Mouse (Mus musculus): Measurements from ENCODE around the gene Acsl4. TPM values are rescaled to one million over a fixed set of nuclear protein-coding genes. Genes with fewer than 3 reads are reported as not detected.

Acsl4 gene
- 10 to 100 TPM; 60.3 to 72.2 TPM for total RNA-seq (2021)
- long read RNA-seq, experiment 1, full-length matches to known transcripts, result 25 of 39 reads
- long read RNA-seq, experiment 1, partial matches to known transcripts, result 9 of 39 reads
- long read RNA-seq, experiment 1, other reads (novel, unspliced or antisense), result 5 of 39 reads
- long read RNA-seq, experiment 2, full-length matches to known transcripts, result 36 of 51 reads
- long read RNA-seq, experiment 2, partial matches to known transcripts, result 10 of 51 reads
- long read RNA-seq, experiment 2, other reads (novel, unspliced or antisense), result 5 of 51 reads

GRCm38 (mm10) chrX:142390247-142390908 lies at the start of gene Acsl4:
TSS of gene Acsl4 (minus strand) at chrX:142390535.
- DNase-seq (ENCODE audit: low spot score in 2 of 2), result peak; percentile 83 to 85
- H3K4me3 ChIP-seq, result peak within 1 kb of the TSS; percentile 72
- H3K27ac ChIP-seq, result peak within 1 kb of the TSS; percentile 95
- peak; percentile 30 for TF ChIP-seq CTCF (conservative IDR thresholded peaks at IDR 0.05)

DNA sequence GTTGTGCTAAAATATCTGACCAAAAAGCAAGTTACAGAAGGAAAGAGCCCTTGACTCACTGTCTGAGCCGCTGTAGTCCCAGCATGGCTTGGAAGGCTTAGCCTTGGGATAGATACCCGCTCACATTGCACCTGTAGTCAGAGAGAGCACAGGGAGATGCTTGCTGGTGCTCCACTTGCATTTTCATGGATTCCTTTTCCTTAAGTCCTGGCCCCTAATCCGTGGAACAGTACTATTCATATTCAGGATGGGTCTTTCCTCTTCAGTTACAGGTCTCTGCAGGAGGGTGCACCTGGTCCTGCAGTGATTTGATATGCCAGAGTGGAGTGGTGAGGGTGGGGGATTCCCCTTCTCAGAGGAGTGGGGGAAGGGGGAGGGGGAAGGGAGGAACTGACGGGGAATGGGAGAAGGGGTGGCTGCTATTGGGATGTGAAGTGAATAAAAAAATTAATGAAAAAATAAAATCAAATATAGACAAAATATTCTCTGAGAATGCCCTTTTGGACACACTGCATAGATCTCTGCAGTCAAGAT lies 47.7 kb upstream of the Acsl4 start:
- Histone ChIP-seq H3K4me3 (no peak overlapping the region), H3K27ac (no peak overlapping the region)
- DNase-seq (ENCODE audit: low spot score in 2 of 2), result no peak
- TF ChIP-seq CTCF (conservative IDR thresholded peaks at IDR 0.05), result no peak

DNA sequence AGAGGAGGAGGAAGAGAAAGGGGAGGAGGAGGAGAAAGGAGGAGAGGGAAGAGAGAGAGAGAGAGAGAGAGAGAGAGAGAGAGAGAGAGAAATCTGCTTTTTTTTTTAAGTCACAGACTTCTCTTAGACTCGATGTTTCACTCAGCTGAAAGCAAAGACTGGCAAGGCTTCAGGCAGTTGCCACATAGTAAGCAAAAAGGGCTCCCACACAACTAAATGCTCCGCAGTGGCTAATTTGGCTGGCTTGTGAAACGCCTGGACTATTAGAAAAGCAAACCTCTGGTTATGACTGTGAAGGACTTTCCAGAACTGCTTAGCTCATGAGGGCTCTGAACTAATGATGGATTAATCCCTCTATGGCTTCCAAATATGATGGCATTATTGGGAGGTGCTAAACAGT lies 42.5 kb upstream of the Acsl4 start:
- no peak for DNase-seq (ENCODE audit: low spot score in 2 of 2)
- Histone ChIP-seq H3K4me3 (no peak overlapping the region), H3K27ac (no peak overlapping the region)
- no peak for TF ChIP-seq CTCF (conservative IDR thresholded peaks at IDR 0.05)

DNA sequence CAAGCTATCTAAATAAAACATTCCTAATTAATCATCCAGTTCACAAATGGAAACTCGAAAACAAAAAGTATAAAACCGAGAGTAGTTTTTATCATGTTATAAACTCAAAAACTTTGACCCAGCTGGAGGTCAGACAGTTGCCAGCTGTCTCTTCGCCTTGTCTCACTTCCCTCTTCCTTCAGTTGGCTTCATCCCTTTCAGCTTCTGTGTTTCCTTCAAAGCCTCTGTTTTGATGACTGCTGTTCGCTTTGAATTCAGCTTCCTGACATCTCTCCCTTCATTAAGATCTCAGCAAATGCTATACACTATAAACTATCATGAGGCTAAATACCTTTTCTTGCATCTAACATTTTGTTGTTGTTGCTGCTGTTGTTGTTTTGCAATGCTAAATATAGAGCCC lies 36.8 kb upstream of the Acsl4 start:
- no peak overlapping the region for H3K4me3 ChIP-seq
- DNase-seq (ENCODE audit: low spot score in 2 of 2), result no peak
- no peak for TF ChIP-seq CTCF (conservative IDR thresholded peaks at IDR 0.05)
- no peak overlapping the region for H3K27ac ChIP-seq

- DNase-seq (ENCODE audit: low spot score in 2 of 2), result no peak
- H3K4me3 ChIP-seq, result no peak overlapping the region
- no peak overlapping the region for H3K27ac ChIP-seq
- no peak for TF ChIP-seq CTCF (conservative IDR thresholded peaks at IDR 0.05)
These were observed 36.3 kb upstream of the Acsl4 start for GRCm38 (mm10) chrX:142426628-142427027.

- DNase-seq (ENCODE audit: low spot score in 2 of 2), result no peak
- H3K27ac ChIP-seq, result no peak overlapping the region
- TF ChIP-seq CTCF (conservative IDR thresholded peaks at IDR 0.05), result no peak
- no peak overlapping the region for H3K4me3 ChIP-seq
These were observed 23.5 kb upstream of the Acsl4 start for GRCm38 (mm10) chrX:142413884-142414283.

DNA sequence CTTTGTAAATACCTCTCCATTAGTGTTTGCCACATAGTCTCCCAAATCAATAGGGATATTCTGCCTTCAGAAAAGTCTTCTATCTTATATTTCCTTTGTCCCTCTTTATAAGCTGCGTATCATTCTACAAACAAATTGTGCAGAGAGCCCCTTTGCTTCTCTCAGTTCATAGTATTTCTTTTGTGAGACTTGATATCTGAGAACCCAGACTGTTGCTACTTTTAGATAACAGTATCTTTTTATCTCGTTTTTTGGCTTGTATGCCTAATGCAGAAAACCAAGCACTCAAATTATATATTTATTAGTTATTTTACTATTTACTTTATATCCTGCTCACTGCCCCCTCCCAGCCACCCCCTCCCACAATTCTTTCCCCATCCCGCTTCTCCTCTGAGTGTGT lies 19.7 kb upstream of the Acsl4 start:
- DNase-seq (ENCODE audit: low spot score in 2 of 2), result no peak
- no peak for TF ChIP-seq CTCF (conservative IDR thresholded peaks at IDR 0.05)

GRCm38 (mm10) chrX:142409338-142409737 lies 19.0 kb upstream of the Acsl4 start:
- no peak for TF ChIP-seq CTCF (conservative IDR thresholded peaks at IDR 0.05)
- DNase-seq (ENCODE audit: low spot score in 2 of 2), result no peak
- Histone ChIP-seq H3K4me3 (no peak overlapping the region), H3K27ac (no peak overlapping the region)

More for the DNA sequence above, 19.7 kb upstream of the Acsl4 start:
- H3K27ac ChIP-seq, result no peak overlapping the region
- no peak overlapping the region for H3K4me3 ChIP-seq

- H3K27ac ChIP-seq, result no peak overlapping the region
- no peak overlapping the region for H3K4me3 ChIP-seq
- no peak for DNase-seq (ENCODE audit: low spot score in 2 of 2)
- no peak for TF ChIP-seq CTCF (conservative IDR thresholded peaks at IDR 0.05)
These were observed 12.8 kb upstream of the Acsl4 start for GRCm38 (mm10) chrX:142403114-142403513.

- TF ChIP-seq CTCF (conservative IDR thresholded peaks at IDR 0.05), result no peak
- H3K4me3 ChIP-seq, result no peak overlapping the region
These were observed 8.3 kb upstream of the Acsl4 start for GRCm38 (mm10) chrX:142398621-142399020.

GRCm38 (mm10) chrX:142390909-142391265 lies 552 bp upstream of the Acsl4 start:
- Histone ChIP-seq H3K4me3 (peak overlapping the region; percentile 72), H3K27ac (peak overlapping the region; percentile 95)
- DNase-seq (ENCODE audit: low spot score in 2 of 2), result no peak
- TF ChIP-seq CTCF (conservative IDR thresholded peaks at IDR 0.05), result no peak

More at GRCm38 (mm10) chrX:142398621-142399020, 8.3 kb upstream of the Acsl4 start:
- DNase-seq (ENCODE audit: low spot score in 2 of 2), result no peak
- H3K27ac ChIP-seq, result no peak overlapping the region

GRCm38 (mm10) chrX:142389581-142390159 lies 665 bp downstream of the Acsl4 start:
- peak overlapping the region; percentile 72 for H3K4me3 ChIP-seq
- peak overlapping the region; percentile 95 for H3K27ac ChIP-seq
- no peak for DNase-seq (ENCODE audit: low spot score in 2 of 2)
- TF ChIP-seq CTCF (conservative IDR thresholded peaks at IDR 0.05), result no peak

DNA sequence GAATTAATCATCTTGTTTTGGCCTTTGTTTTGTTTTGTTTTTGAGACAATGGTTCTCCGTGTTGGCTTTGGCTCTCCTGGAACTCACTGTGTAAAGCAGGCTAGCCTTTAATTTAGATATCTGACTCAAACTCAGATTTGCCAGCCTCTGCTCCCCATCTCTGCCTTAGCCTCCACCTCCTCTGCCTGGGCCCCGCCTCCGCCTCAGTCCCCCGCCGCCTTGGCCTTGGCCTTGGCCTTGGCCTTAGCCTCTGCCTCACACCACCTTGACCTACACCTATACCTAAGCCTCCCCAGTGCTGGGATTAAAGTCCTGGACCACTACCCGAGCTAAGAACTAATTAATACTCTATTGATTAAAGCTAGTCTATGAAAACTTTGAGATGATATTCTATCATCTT lies 2.2 kb downstream of the Acsl4 start:
- no peak for TF ChIP-seq CTCF (conservative IDR thresholded peaks at IDR 0.05)
- Histone ChIP-seq H3K27ac (no peak overlapping the region), H3K4me3 (no peak overlapping the region)
- DNase-seq (ENCODE audit: low spot score in 2 of 2), result no peak
